Mouse (Mus musculus) common myeloid progenitor, adult 5-6 weeks (primary cell): ENCODE measurements around the gene Gm2663. TPM values are rescaled to one million over a fixed set of nuclear protein-coding genes. Genes with fewer than 3 reads are reported as not detected.

Experiments
- total RNA-seq: library from RNA; stranded (forward); fragments of 200-1000, 187-1606 nt; gene quantifications from 2 replicates; pipeline ENCODE4 v1.2.3, GENCODE M21; 2017

Gm2663 gene
- total RNA-seq, 1 experiment from 2014 or later, result not detected

Other genes starting within 250 kb of the Gm2663 start
- gene Moxd2, start 112.0 kb downstream of the Gm2663 start, total RNA-seq, result not detected in 2 replicates
- not detected in 2 replicates for gene Prss58, start 99.1 kb downstream of the Gm2663 start, total RNA-seq
- gene 1700074P13Rik, start 58.9 kb downstream of the Gm2663 start, total RNA-seq, result not detected in 2 replicates
- not detected in 2 replicates for gene Gm4744, start 47.6 kb downstream of the Gm2663 start, total RNA-seq
- not detected in 2 replicates for gene 1810009J06Rik, start 34.7 kb downstream of the Gm2663 start, total RNA-seq
- gene 2210010C04Rik, start 36.0 kb upstream of the Gm2663 start, total RNA-seq, result not detected in 2 replicates